Mouse (Mus musculus) kidney, embryonic 16.5 days (tissue): ENCODE results near the gene Aoah. TPM values are rescaled to one million over a fixed set of nuclear protein-coding genes. Genes with fewer than 3 reads are reported as not detected.

ENCODE experiments used
- ATAC-seq: fragments of 200-750 bp; cut with Nextera tagmentation; 2 replicates; pipeline ENCODE4 v1.8.0; 2017; ENCODE audit warnings: moderate TSS enrichment; ENCODE audit not compliant: low FRiP score, low TSS enrichment
- H3K27ac ChIP-seq: fragments of 300-500 bp; sonication (generic); 2 replicates; pipeline ENCODE4 v1.5.1; 2014; ENCODE audit warnings: low read length
- H3K27me3 ChIP-seq: fragments of 300-500 bp; sonication (generic); 2 replicates; pipeline ENCODE4 v1.6.1; 2014; ENCODE audit warnings: low read length, control low read depth, mixed read lengths; ENCODE audit not compliant: insufficient read depth
- H3K36me3 ChIP-seq: fragments of 300-500 bp; sonication (generic); 2 replicates; pipeline ENCODE4 v1.6.1; 2014; ENCODE audit warnings: low read length, control low read depth, mixed read lengths; ENCODE audit not compliant: insufficient read depth
- H3K4me1 ChIP-seq: fragments of 300-500 bp; sonication (generic); 2 replicates; pipeline ENCODE4 v1.6.1; 2014; ENCODE audit warnings: low read length, control low read depth, mixed read lengths; ENCODE audit not compliant: insufficient read depth
- H3K4me2 ChIP-seq: fragments of 300-500 bp; sonication (generic); replicated peaks from 2 replicates; pipeline ENCODE4 v1.6.1; 2014; ENCODE audit warnings: low read depth, low read length
- H3K4me3 ChIP-seq: fragments of 300-500 bp; sonication (generic); 2 replicates; pipeline ENCODE4 v1.5.1; 2014; ENCODE audit warnings: mild to moderate bottlenecking, low read length
- H3K9ac ChIP-seq: fragments of 300-500 bp; sonication (generic); replicated peaks from 2 replicates; pipeline ENCODE4 v1.6.1; 2014; ENCODE audit warnings: low read length
- H3K9me3 ChIP-seq: fragments of 300-500 bp; sonication (generic); 2 replicates; pipeline ENCODE4 v1.6.1; 2016; ENCODE audit warnings: low read length, control low read depth
- WGBS: fragments of 180-500 bp; shearing (Covaris S2); extraction: QIAGEN DNeasy Blood & Tissue Kit; methylation state at CpG from one replicate; pipeline ENCODE4 v1.1.7; 2014; 5-methylcytosine and 5-hydroxymethylcytosine counted together
- polyA plus RNA-seq: library from polyadenylated mRNA; unstranded; fragments of >200 nt; fragmentation: Nextera tagmentation; extraction: Ambion mirVana; gene quantifications from 2 replicates; pipeline ENCODE4 v1.2.1, GENCODE M21; 2015

Aoah gene
- polyA plus RNA-seq, 1 experiment from 2014 or later, result 3.0 TPM

GRCm38 (mm10) chr13:20900972-20901457 lies 107.1 kb downstream of the Aoah start:
- no peak overlapping the region for H3K4me3 ChIP-seq
- no peak overlapping the region for H3K4me2 ChIP-seq
- H3K27me3 ChIP-seq, result no peaks in the 10 kb centered on the region
- no peaks in the 10 kb centered on the region for H3K4me1 ChIP-seq
- ATAC-seq, result no peak
- no peak overlapping the region for H3K9ac ChIP-seq
- no peak overlapping the region for H3K27ac ChIP-seq
- WGBS, result 17% methylated on average over 2 of the region's 2 CpGs
- no peaks in the 10 kb centered on the region for H3K9me3 ChIP-seq
- H3K36me3 ChIP-seq, result no peaks in the 10 kb centered on the region

GRCm38 (mm10) chr13:20901634-20902135 lies 107.8 kb downstream of the Aoah start:
- no peaks in the 10 kb centered on the region for H3K36me3 ChIP-seq
- H3K4me1 ChIP-seq, result no peaks in the 10 kb centered on the region
- no peak overlapping the region for H3K4me3 ChIP-seq
- WGBS, result 60% methylated on average over 3 of the region's 3 CpGs
- no peak overlapping the region for H3K27ac ChIP-seq
- H3K27me3 ChIP-seq, result no peaks in the 10 kb centered on the region
- H3K9me3 ChIP-seq, result no peaks in the 10 kb centered on the region
- H3K9ac ChIP-seq, result no peak overlapping the region
- no peak overlapping the region for H3K4me2 ChIP-seq
- ATAC-seq, result no peak

GRCm38 (mm10) chr13:20904118-20904517 lies 110.2 kb downstream of the Aoah start:
- H3K9ac ChIP-seq, result no peak overlapping the region
- WGBS, result 77% methylated on average over 4 of the region's 4 CpGs
- no peak for ATAC-seq
- H3K4me2 ChIP-seq, result no peak overlapping the region
- no peaks in the 10 kb centered on the region for H3K9me3 ChIP-seq
- H3K4me3 ChIP-seq, result no peak overlapping the region
- H3K27ac ChIP-seq, result no peak overlapping the region
- H3K36me3 ChIP-seq, result no peaks in the 10 kb centered on the region
- no peaks in the 10 kb centered on the region for H3K4me1 ChIP-seq
- H3K27me3 ChIP-seq, result no peaks in the 10 kb centered on the region

- no peak overlapping the region for H3K27ac ChIP-seq
- ATAC-seq, result no peak
- WGBS, result 72% methylated on average over 2 of the region's 2 CpGs
- no peaks in the 10 kb centered on the region for H3K27me3 ChIP-seq
- no peak overlapping the region for H3K4me2 ChIP-seq
- H3K4me3 ChIP-seq, result no peak overlapping the region
- H3K9ac ChIP-seq, result no peak overlapping the region
- no peaks in the 10 kb centered on the region for H3K9me3 ChIP-seq
- H3K4me1 ChIP-seq, result no peaks in the 10 kb centered on the region
- H3K36me3 ChIP-seq, result no peaks in the 10 kb centered on the region
These were observed 111.3 kb downstream of the Aoah start for GRCm38 (mm10) chr13:20905195-20905594.

- Histone ChIP-seq H3K4me1 (no peaks in the 10 kb centered on the region), H3K9me3 (no peaks in the 10 kb centered on the region), H3K4me2 (no peak overlapping the region), H3K4me3 (no peak overlapping the region), H3K27ac (no peak overlapping the region), H3K36me3 (no peaks in the 10 kb centered on the region), H3K27me3 (no peaks in the 10 kb centered on the region), H3K9ac (no peak overlapping the region)
- 68% methylated on average over 10 of the region's 10 CpGs for WGBS
- ATAC-seq, result no peak
These were observed 123.0 kb downstream of the Aoah start for GRCm38 (mm10) chr13:20916698-20917511.

GRCm38 (mm10) chr13:20920401-20920800 lies 126.5 kb downstream of the Aoah start:
- no peak for ATAC-seq
- no peaks in the 10 kb centered on the region for H3K4me1 ChIP-seq
- no peak overlapping the region for H3K9ac ChIP-seq
- no peaks in the 10 kb centered on the region for H3K36me3 ChIP-seq
- H3K4me3 ChIP-seq, result no peak overlapping the region
- H3K9me3 ChIP-seq, result no peaks in the 10 kb centered on the region
- no peak overlapping the region for H3K4me2 ChIP-seq
- no peaks in the 10 kb centered on the region for H3K27me3 ChIP-seq
- 96% methylated on average over 3 of the region's 3 CpGs for WGBS
- H3K27ac ChIP-seq, result no peak overlapping the region

GRCm38 (mm10) chr13:20936016-20936415 lies 142.1 kb downstream of the Aoah start:
- no peak overlapping the region for H3K4me2 ChIP-seq
- ATAC-seq, result no peak

GRCm38 (mm10) chr13:20937452-20937851 lies 143.5 kb downstream of the Aoah start:
- no peaks in the 10 kb centered on the region for H3K36me3 ChIP-seq
- H3K27ac ChIP-seq, result no peak overlapping the region
- no peak overlapping the region for H3K4me2 ChIP-seq
- H3K4me3 ChIP-seq, result no peak overlapping the region
- ATAC-seq, result no peak
- WGBS, result 21% methylated on average over 5 of the region's 5 CpGs
- H3K4me1 ChIP-seq, result no peaks in the 10 kb centered on the region
- no peaks in the 10 kb centered on the region for H3K9me3 ChIP-seq
- H3K9ac ChIP-seq, result no peak overlapping the region
- H3K27me3 ChIP-seq, result no peaks in the 10 kb centered on the region

More at GRCm38 (mm10) chr13:20936016-20936415, 142.1 kb downstream of the Aoah start:
- Histone ChIP-seq H3K27me3 (no peaks in the 10 kb centered on the region), H3K9me3 (no peaks in the 10 kb centered on the region), H3K36me3 (no peaks in the 10 kb centered on the region), H3K9ac (no peak overlapping the region), H3K27ac (no peak overlapping the region), H3K4me1 (no peaks in the 10 kb centered on the region), H3K4me3 (no peak overlapping the region)

- Histone ChIP-seq H3K9ac (no peak overlapping the region), H3K4me1 (no peaks in the 10 kb centered on the region), H3K27ac (no peak overlapping the region), H3K4me2 (no peak overlapping the region), H3K4me3 (no peak overlapping the region), H3K36me3 (no peaks in the 10 kb centered on the region), H3K9me3 (no peaks in the 10 kb centered on the region), H3K27me3 (no peaks in the 10 kb centered on the region)
- 72% methylated on average over 6 of the region's 6 CpGs for WGBS
- ATAC-seq, result no peak
These were observed 145.2 kb downstream of the Aoah start for GRCm38 (mm10) chr13:20939099-20939498.

GRCm38 (mm10) chr13:20940389-20940788 lies 146.5 kb downstream of the Aoah start:
- no peaks in the 10 kb centered on the region for H3K4me1 ChIP-seq
- ATAC-seq, result no peak
- H3K9me3 ChIP-seq, result no peaks in the 10 kb centered on the region
- no peak overlapping the region for H3K4me2 ChIP-seq
- no peaks in the 10 kb centered on the region for H3K36me3 ChIP-seq
- no peaks in the 10 kb centered on the region for H3K27me3 ChIP-seq
- H3K4me3 ChIP-seq, result no peak overlapping the region
- WGBS, result 55% methylated on average over 6 of the region's 6 CpGs
- no peak overlapping the region for H3K27ac ChIP-seq
- no peak overlapping the region for H3K9ac ChIP-seq
